Mouse (Mus musculus) spleen, adult 2 months (tissue): ENCODE results near the gene Hjurp.

ENCODE experiments used
- CTCF ChIP-seq: fragments of 200-500 bp; IDR thresholded peaks from 2 replicates; pipeline ENCODE4 v1.5.1; 2011; ENCODE audit warnings: mild to moderate bottlenecking, inconsistent platforms; ENCODE audit not compliant: insufficient read depth, insufficient read length, insufficient replicate concordance; ENCODE audit errors: extremely low read depth
- POLR2A ChIP-seq: fragments of 200-500 bp; IDR thresholded peaks from 2 replicates; pipeline ENCODE4 v1.6.1; 2011; ENCODE audit warnings: low read depth, low read length, inconsistent platforms

DNA sequence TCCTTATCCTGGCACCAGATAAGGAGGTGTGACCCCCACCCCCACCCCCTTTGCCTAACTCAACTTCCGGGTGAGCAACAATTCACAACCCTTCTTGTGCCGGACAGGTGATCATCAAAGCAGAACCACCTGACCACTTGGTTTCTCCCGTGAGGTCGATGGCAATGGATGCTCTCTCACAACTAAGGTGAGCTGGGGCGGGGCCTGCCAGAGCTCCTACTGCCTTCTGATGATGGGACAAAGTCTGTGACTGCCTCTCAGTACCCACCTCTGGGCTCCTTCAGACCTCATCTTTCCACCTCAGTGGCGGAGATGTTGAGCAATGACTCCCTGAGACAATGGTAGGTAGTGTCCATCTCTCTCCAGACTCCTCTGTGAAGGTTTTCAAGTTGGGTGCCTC, 31.6 kb downstream of the Hjurp start:
- TF ChIP-seq CTCF (no peak), POLR2A (no peak)
